Mouse (Mus musculus): ENCODE results near the gene Ralb.
A peak's percentile ranks its signal among the peaks of the same experiment; 100 is the strongest.

Ralb gene

GRCm38 (mm10) chr1:119523826-119524225, 19.2 kb upstream of the Ralb start:
- no peak for DNase-seq

GRCm38 (mm10) chr1:119523369-119523768, 18.8 kb upstream of the Ralb start:
- DNase-seq, result no peak

GRCm38 (mm10) chr1:119522726-119523125, 18.1 kb upstream of the Ralb start:
- DNase-seq, result no peak

GRCm38 (mm10) chr1:119521681-119522080, 17.1 kb upstream of the Ralb start:
- DNase-seq, result no peak

GRCm38 (mm10) chr1:119521029-119521428, 16.4 kb upstream of the Ralb start:
- DNase-seq, result peak; percentile 76

GRCm38 (mm10) chr1:119519286-119519685, 14.7 kb upstream of the Ralb start:
- no peak for DNase-seq

GRCm38 (mm10) chr1:119518786-119519185, 14.2 kb upstream of the Ralb start:
- no peak for DNase-seq

GRCm38 (mm10) chr1:119518060-119518459, 13.5 kb upstream of the Ralb start:
- no peak for DNase-seq

- peak; percentile 41 for DNase-seq
Observed at GRCm38 (mm10) chr1:119510857-119511256, 6.3 kb upstream of the Ralb start.

GRCm38 (mm10) chr1:119510409-119510808, 5.8 kb upstream of the Ralb start:
- no peak for DNase-seq

GRCm38 (mm10) chr1:119509474-119509873, 4.9 kb upstream of the Ralb start:
- no peak for DNase-seq

GRCm38 (mm10) chr1:119508548-119508947, 4.0 kb upstream of the Ralb start:
- DNase-seq, result peak; percentile 73

- no peak for DNase-seq
Observed at GRCm38 (mm10) chr1:119505951-119506350, 1.4 kb upstream of the Ralb start.

- no peak for DNase-seq
Observed at GRCm38 (mm10) chr1:119503808-119504207, 786 bp downstream of the Ralb start.

GRCm38 (mm10) chr1:119503181-119503580, 1.4 kb downstream of the Ralb start:
- DNase-seq, result no peak

GRCm38 (mm10) chr1:119502729-119503128, 1.9 kb downstream of the Ralb start:
- peak; percentile 31 for DNase-seq

- DNase-seq, result no peak
Observed at GRCm38 (mm10) chr1:119501881-119502280, 2.7 kb downstream of the Ralb start.

GRCm38 (mm10) chr1:119499456-119499855, 5.1 kb downstream of the Ralb start:
- DNase-seq, result no peak

- DNase-seq, result no peak
Observed at GRCm38 (mm10) chr1:119498536-119499231, 5.9 kb downstream of the Ralb start.

GRCm38 (mm10) chr1:119497346-119498004, 7.1 kb downstream of the Ralb start:
- no peak for DNase-seq

GRCm38 (mm10) chr1:119495396-119495775, 9.2 kb downstream of the Ralb start:
- no peak for DNase-seq

- DNase-seq, result no peak
Observed at GRCm38 (mm10) chr1:119494712-119495395, 9.7 kb downstream of the Ralb start.

- no peak for DNase-seq
Observed at GRCm38 (mm10) chr1:119494024-119494711, 10.4 kb downstream of the Ralb start.
